Mouse (Mus musculus) E14TG2a.4 (cell line): ENCODE data around the gene Olig2.

ENCODE experiments used
- CTCF ChIP-seq: conservative IDR thresholded peaks from 2 replicates; pipeline ENCODE4 v1.5.1; 2014; ENCODE audit warnings: low read length
- NANOG ChIP-seq: IDR thresholded peaks from 2 replicates; pipeline ENCODE4 v1.6.1; 2014; ENCODE audit warnings: borderline replicate concordance, low read length, mixed read lengths
- POU5F1 ChIP-seq: IDR thresholded peaks from 2 replicates; pipeline ENCODE4 v1.6.1; 2014; ENCODE audit warnings: low read length, borderline replicate concordance

- TF ChIP-seq CTCF, result no peak
- TF ChIP-seq POU5F1, result no peak
- no peak for TF ChIP-seq NANOG
Measured at GRCm38 (mm10) chr16:91260861-91261260, 35.6 kb downstream of the Olig2 start.
